Mouse (Mus musculus) embryonic facial prominence, embryonic 11.5 days (tissue): ENCODE results near the gene Arhgef17. TPM values are rescaled to one million over a fixed set of nuclear protein-coding genes. Genes with fewer than 3 reads are reported as not detected.
"Not testable (repeated sequence)": the region's sequence is repeated elsewhere in the genome, so short reads cannot be mapped to it uniquely, and the experiment has no call there.

Experiments
- ATAC-seq: fragments of 200-750 bp; cut with Nextera tagmentation; replicated peaks from 2 replicates; pipeline ENCODE4 v1.8.0; 2017; ENCODE audit warnings: low read depth; ENCODE audit not compliant: insufficient number of reproducible peaks, low FRiP score, low TSS enrichment
- DNase-seq: peaks from one replicate; pipeline ENCODE4 v3.0.0-alpha.2; 2015; ENCODE audit warnings: low spot score
- H3K27ac ChIP-seq: fragments of 300-500 bp; sonication (generic); replicated peaks from 2 replicates; pipeline ENCODE4 v1.5.1; 2014; ENCODE audit warnings: mild to moderate bottlenecking, low read depth, low read length, control low read depth
- H3K27me3 ChIP-seq: fragments of 300-500 bp; sonication (generic); 2 replicates; pipeline ENCODE4 v1.6.1; 2014; ENCODE audit warnings: mild to moderate bottlenecking, low read length, moderate library complexity, mixed read lengths; ENCODE audit not compliant: control insufficient read depth, insufficient read depth
- H3K36me3 ChIP-seq: fragments of 300-500 bp; sonication (generic); replicated peaks from 2 replicates; pipeline ENCODE4 v1.6.1; 2014; ENCODE audit warnings: low read depth, mild to moderate bottlenecking, low read length, moderate library complexity, mixed read lengths; ENCODE audit not compliant: control insufficient read depth, insufficient read depth
- H3K4me1 ChIP-seq: fragments of 300-500 bp; sonication (generic); 2 replicates; pipeline ENCODE4 v1.6.1; 2014; ENCODE audit warnings: low read length, mixed read lengths; ENCODE audit not compliant: control insufficient read depth, insufficient read depth
- H3K4me2 ChIP-seq: fragments of 300-500 bp; sonication (generic); 2 replicates; pipeline ENCODE4 v1.6.1; 2014; ENCODE audit warnings: low read depth, mild to moderate bottlenecking, control low read depth, low read length, moderate library complexity
- H3K4me3 ChIP-seq: fragments of 300-500 bp; sonication (generic); 2 replicates; pipeline ENCODE4 v1.5.1; 2014; ENCODE audit warnings: low read depth, low read length, control low read depth
- H3K9ac ChIP-seq: fragments of 300-500 bp; sonication (generic); replicated peaks from 2 replicates; pipeline ENCODE4 v1.6.1; 2014; ENCODE audit warnings: mild to moderate bottlenecking, control low read depth, low read length
- H3K9me3 ChIP-seq: fragments of 300-500 bp; sonication (generic); replicated peaks from 2 replicates; pipeline ENCODE4 v1.6.1; 2016; ENCODE audit warnings: mild to moderate bottlenecking, low read length, inconsistent platforms, mixed read lengths; ENCODE audit not compliant: control insufficient read depth
- WGBS: fragments of 180-500 bp; shearing (Covaris S2); extraction: QIAGEN DNeasy Blood & Tissue Kit; methylation state at CpG from one replicate; pipeline ENCODE4 v1.1.7; 2014; 5-methylcytosine and 5-hydroxymethylcytosine counted together
- polyA plus RNA-seq: library from polyadenylated mRNA; unstranded; fragments of >200 nt; fragmentation: Nextera tagmentation; extraction: Ambion mirVana; gene quantifications from 2 replicates; pipeline ENCODE4 v1.2.1, GENCODE M21; 2014

The Arhgef17 gene
- polyA plus RNA-seq, 1 experiment from 2014 or later, result 8.1 TPM

- no peaks in the 10 kb centered on the region for H3K36me3 ChIP-seq
- H3K4me2 ChIP-seq, result no peak overlapping the region
- ATAC-seq (no peak), DNase-seq (no peak)
- H3K4me1 ChIP-seq, result no peaks in the 10 kb centered on the region; the same call in 1 of the 2 replicates
- no peak overlapping the region for H3K4me3 ChIP-seq
- H3K9me3 ChIP-seq, result no peaks in the 10 kb centered on the region
- H3K9ac ChIP-seq, result no peak overlapping the region
- H3K27ac ChIP-seq, result no peak overlapping the region
- no peaks in the 10 kb centered on the region for H3K27me3 ChIP-seq
- 75% methylated on average over 5 of the region's 5 CpGs for WGBS
Observed at GRCm38 (mm10) chr7:100854861-100855260, 77.0 kb downstream of the Arhgef17 start.

- WGBS, result 32% methylated on average over 6 of the region's 6 CpGs
- Histone ChIP-seq H3K27ac (no peak overlapping the region), H3K36me3 (no peaks in the 10 kb centered on the region), H3K9me3 (no peaks in the 10 kb centered on the region), H3K4me1 (no peaks in the 10 kb centered on the region; the same call in 1 of the 2 replicates), H3K27me3 (no peaks in the 10 kb centered on the region), H3K4me2 (no peak overlapping the region), H3K9ac (no peak overlapping the region), H3K4me3 (no peak overlapping the region)
- DNase-seq (no peak), ATAC-seq (no peak; the same call in 1 of the 2 replicates)
Observed at GRCm38 (mm10) chr7:100854137-100854814, 77.6 kb downstream of the Arhgef17 start.

- H3K36me3 ChIP-seq, result no peaks in the 10 kb centered on the region
- H3K4me1 ChIP-seq, result no peaks in the 10 kb centered on the region; the same call in 1 of the 2 replicates
- no peak for DNase-seq
- no peak overlapping the region for H3K27ac ChIP-seq
- WGBS, result 82% methylated on average over 3 of the region's 3 CpGs
- H3K4me2 ChIP-seq, result no peak overlapping the region
- no peaks in the 10 kb centered on the region for H3K27me3 ChIP-seq
- ATAC-seq, result no peak
- H3K4me3 ChIP-seq, result no peak overlapping the region
- H3K9me3 ChIP-seq, result no peaks in the 10 kb centered on the region
- no peak overlapping the region for H3K9ac ChIP-seq
Observed at GRCm38 (mm10) chr7:100853396-100853795, 78.5 kb downstream of the Arhgef17 start.

GRCm38 (mm10) chr7:100851481-100852356 is 80.2 kb downstream of the Arhgef17 start:
- no peak for ATAC-seq
- H3K27ac ChIP-seq, result no peak overlapping the region
- DNase-seq, result no peak
- H3K4me3 ChIP-seq, result no peak overlapping the region
- H3K27me3 ChIP-seq, result no peaks in the 10 kb centered on the region
- H3K4me2 ChIP-seq, result no peak overlapping the region
- H3K9ac ChIP-seq, result no peak overlapping the region
- 70% methylated on average over 9 of the region's 9 CpGs for WGBS
- no peaks in the 10 kb centered on the region for H3K9me3 ChIP-seq
- H3K4me1 ChIP-seq, result no peaks in the 10 kb centered on the region; the same call in 1 of the 2 replicates
- H3K36me3 ChIP-seq, result no peaks in the 10 kb centered on the region

- H3K4me2 ChIP-seq, result no peak overlapping the region
- no peak overlapping the region for H3K4me3 ChIP-seq
- H3K27me3 ChIP-seq, result no peaks in the 10 kb centered on the region
- H3K9ac ChIP-seq, result no peak overlapping the region
- ATAC-seq, result no peak
- no peak for DNase-seq
- H3K27ac ChIP-seq, result no peak overlapping the region
- H3K9me3 ChIP-seq, result no peaks in the 10 kb centered on the region
- H3K4me1 ChIP-seq, result no peaks in the 10 kb centered on the region; the same call in none of the 2 replicates
- 86% methylated on average over 2 of the region's 2 CpGs for WGBS
- no peaks in the 10 kb centered on the region for H3K36me3 ChIP-seq
Observed at GRCm38 (mm10) chr7:100849508-100849907, 82.4 kb downstream of the Arhgef17 start.

GRCm38 (mm10) chr7:100848744-100849143 is 83.2 kb downstream of the Arhgef17 start:
- H3K4me3 ChIP-seq, result no peak overlapping the region
- H3K27me3 ChIP-seq, result no peaks in the 10 kb centered on the region
- no peaks in the 10 kb centered on the region for H3K9me3 ChIP-seq
- ATAC-seq (no peak), DNase-seq (peak; percentile 73)
- no peak overlapping the region for H3K4me2 ChIP-seq
- H3K36me3 ChIP-seq, result no peaks in the 10 kb centered on the region
- H3K9ac ChIP-seq, result no peak overlapping the region
- no peaks in the 10 kb centered on the region; the same call in 1 of the 2 replicates for H3K4me1 ChIP-seq
- H3K27ac ChIP-seq, result no peak overlapping the region
- WGBS, result 29% methylated on average over 6 of the region's 6 CpGs

- no peak for ATAC-seq
- no peak overlapping the region for H3K27ac ChIP-seq
Observed at GRCm38 (mm10) chr7:100847131-100847530, 84.8 kb downstream of the Arhgef17 start.

GRCm38 (mm10) chr7:100846033-100846432 is 85.9 kb downstream of the Arhgef17 start:
- not testable (repeated sequence) for H3K27ac ChIP-seq, H3K9me3 ChIP-seq, H3K4me2 ChIP-seq, H3K36me3 ChIP-seq, ATAC-seq, H3K4me1 ChIP-seq, H3K27me3 ChIP-seq, DNase-seq, H3K4me3 ChIP-seq, H3K9ac ChIP-seq
- 71% methylated on average over 7 of the region's 7 CpGs for WGBS

More at GRCm38 (mm10) chr7:100847131-100847530, 84.8 kb downstream of the Arhgef17 start:
- H3K4me2 ChIP-seq, result no peak overlapping the region
- no peaks in the 10 kb centered on the region for H3K9me3 ChIP-seq
- no peaks in the 10 kb centered on the region; the same call in 1 of the 2 replicates for H3K4me1 ChIP-seq
- H3K27me3 ChIP-seq, result no peaks in the 10 kb centered on the region
- H3K9ac ChIP-seq, result no peak overlapping the region
- WGBS, result 86% methylated on average over 6 of the region's 6 CpGs
- H3K4me3 ChIP-seq, result no peak overlapping the region
- DNase-seq, result no peak
- H3K36me3 ChIP-seq, result no peaks in the 10 kb centered on the region
